Mouse (Mus musculus) testis, adult 2 months (tissue): ENCODE results near the gene Spry1. TPM values are rescaled to one million over a fixed set of nuclear protein-coding genes. Genes with fewer than 3 reads are reported as not detected.

ENCODE experiments used
- H3K27ac ChIP-seq: fragments of 200-500 bp; 2 replicates; pipeline ENCODE4 v1.5.1; 2012; ENCODE audit warnings: low read depth, low read length; ENCODE audit not compliant: control insufficient read depth, insufficient read depth
- H3K27me3 ChIP-seq: fragments of 200-500 bp; 2 replicates; pipeline ENCODE4 v1.6.1; 2012; ENCODE audit warnings: mild to moderate bottlenecking, low read length, moderate library complexity; ENCODE audit not compliant: control insufficient read depth, insufficient read depth
- H3K36me3 ChIP-seq: fragments of 200-500 bp; 2 replicates; pipeline ENCODE4 v1.6.1; 2012; ENCODE audit warnings: mild to moderate bottlenecking, low read length; ENCODE audit not compliant: control insufficient read depth, insufficient read depth
- H3K4me1 ChIP-seq: fragments of 200-500 bp; 2 replicates; pipeline ENCODE4 v1.6.1; 2012; ENCODE audit warnings: low read length; ENCODE audit not compliant: control insufficient read depth, insufficient read depth
- H3K4me3 ChIP-seq: fragments of 200-500 bp; 2 replicates; pipeline ENCODE4 v1.5.1; 2012; ENCODE audit warnings: low read depth, mild to moderate bottlenecking, low read length, moderate library complexity, mixed read lengths; ENCODE audit not compliant: control insufficient read depth
- CTCF ChIP-seq: fragments of 200-500 bp; IDR thresholded peaks from 2 replicates; pipeline ENCODE4 v1.5.1; 2012; ENCODE audit warnings: low read depth, mild to moderate bottlenecking, inconsistent platforms, low read length, moderate library complexity; ENCODE audit not compliant: control insufficient read depth, insufficient read depth, insufficient replicate concordance
- POLR2A ChIP-seq: fragments of 200-500 bp; IDR thresholded peaks from 2 replicates; pipeline ENCODE4 v1.6.1; 2012; ENCODE audit warnings: low read depth, mild to moderate bottlenecking, inconsistent platforms, low read length, moderate library complexity; ENCODE audit not compliant: control insufficient read depth
- polyA plus RNA-seq: library from polyadenylated mRNA; depleted of rRNA; stranded (reverse); fragments of >200 nt; gene quantifications from 2 replicates; pipeline ENCODE4 v1.2.3, GENCODE M21; 2012

Gene Spry1
- polyA plus RNA-seq, 1 experiment: 4.6 TPM

DNA sequence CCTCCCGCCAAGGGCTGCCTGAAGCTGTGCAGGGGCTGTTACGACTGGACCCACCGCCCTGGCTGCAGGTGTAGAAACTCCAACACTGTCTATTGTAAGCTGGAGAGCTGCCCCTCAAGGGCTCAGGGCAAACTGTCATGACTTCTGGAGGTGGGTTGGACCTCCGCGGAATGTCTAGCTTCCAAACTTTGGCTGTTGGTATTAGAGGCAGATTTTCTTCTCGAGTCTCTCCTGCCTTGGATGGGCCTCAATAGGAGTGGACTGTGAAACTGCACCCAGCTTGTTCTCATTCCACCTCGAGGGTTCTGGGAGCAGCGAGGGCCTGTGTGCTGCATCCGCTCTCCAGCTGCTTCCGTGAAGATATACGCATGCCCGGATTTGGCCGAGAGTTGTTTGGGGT, 3.7 kb downstream of the Spry1 start:
- H3K4me3 ChIP-seq: no peak overlapping the region
- H3K36me3 ChIP-seq: no peaks in the 10 kb centered on the region
- H3K4me1 ChIP-seq: peaks cover 12% of the 10 kb centered on the region
- H3K27ac ChIP-seq: no peak overlapping the region
- TF ChIP-seq CTCF (no peak), POLR2A (no peak)
- no peaks in the 10 kb centered on the region for H3K27me3 ChIP-seq

GRCm38 (mm10) chr3:37643903-37644302, 4.2 kb downstream of the Spry1 start:
- H3K36me3 ChIP-seq: no peaks in the 10 kb centered on the region
- no peak overlapping the region for H3K27ac ChIP-seq
- H3K4me3 ChIP-seq: no peak overlapping the region
- no peaks in the 10 kb centered on the region for H3K27me3 ChIP-seq
- peaks cover 14% of the 10 kb centered on the region for H3K4me1 ChIP-seq
- TF ChIP-seq CTCF: no peak
- no peak for TF ChIP-seq POLR2A

DNA sequence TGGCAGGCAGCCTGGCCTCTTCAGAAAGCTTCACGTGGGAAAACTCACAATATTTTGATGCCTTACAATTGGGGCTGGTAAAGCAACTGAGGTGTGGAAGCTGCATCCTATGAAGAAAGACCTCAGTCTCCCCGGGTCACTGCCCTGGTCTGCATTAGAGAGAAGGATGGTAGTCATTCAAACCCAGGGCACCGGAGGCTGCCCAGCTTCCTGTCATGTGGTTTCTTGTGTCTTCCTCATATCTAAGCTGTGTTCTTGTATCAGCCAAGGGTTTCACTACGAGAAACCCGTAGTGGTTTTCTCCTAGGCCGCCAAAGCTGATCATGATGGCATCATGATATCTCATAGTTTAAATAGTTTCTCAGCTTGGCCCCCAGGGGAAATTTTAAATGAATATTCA, 5.3 kb downstream of the Spry1 start:
- H3K36me3 ChIP-seq: no peaks in the 10 kb centered on the region
- H3K27me3 ChIP-seq: no peaks in the 10 kb centered on the region
- TF ChIP-seq POLR2A (no peak), CTCF (no peak)
- no peak overlapping the region for H3K27ac ChIP-seq
- H3K4me3 ChIP-seq: no peak overlapping the region
- peaks cover 11% of the 10 kb centered on the region for H3K4me1 ChIP-seq

DNA sequence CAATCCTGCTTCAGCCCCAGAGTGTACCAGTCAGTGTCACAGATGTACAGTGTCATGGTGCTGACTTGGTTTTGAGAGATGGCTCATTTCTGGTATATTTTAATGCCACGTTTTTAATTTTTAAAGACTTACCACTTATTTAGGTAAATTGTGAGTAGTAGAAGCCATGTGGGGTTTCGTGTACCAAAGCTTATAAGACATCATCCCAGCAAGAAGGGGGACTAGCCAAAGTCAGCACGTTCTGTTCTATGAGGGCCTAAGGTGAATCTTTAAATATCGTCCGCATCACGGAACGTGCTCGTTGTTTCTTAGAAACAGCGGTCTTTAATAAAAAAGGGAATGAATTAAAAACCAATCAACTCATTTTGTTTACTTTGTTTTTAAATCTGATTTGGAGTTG, 6.5 kb downstream of the Spry1 start:
- no peaks in the 10 kb centered on the region for H3K27me3 ChIP-seq
- TF ChIP-seq CTCF (no peak), POLR2A (no peak)
- H3K4me3 ChIP-seq: no peak overlapping the region
- H3K27ac ChIP-seq: no peak overlapping the region
- no peaks in the 10 kb centered on the region for H3K36me3 ChIP-seq
- peaks cover 4% of the 10 kb centered on the region for H3K4me1 ChIP-seq

DNA sequence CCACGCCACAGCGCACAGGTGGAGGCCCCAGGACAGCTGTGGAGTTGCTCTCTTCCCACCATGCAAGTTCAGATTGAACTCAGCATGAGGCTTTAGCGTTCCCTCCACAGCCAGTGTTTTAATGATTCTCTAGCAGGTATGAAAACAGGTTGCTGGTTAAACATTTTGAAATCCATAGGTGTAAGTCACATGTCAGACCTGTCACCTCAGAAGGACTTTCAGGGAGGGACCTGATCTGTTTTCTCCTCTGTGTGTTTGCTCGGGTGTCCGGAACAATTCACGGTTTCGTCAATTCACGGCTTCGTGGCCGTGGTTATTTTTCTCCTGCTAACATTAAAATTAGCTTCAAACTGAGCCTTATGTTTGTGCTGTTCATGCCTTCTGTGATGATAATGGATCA, 7.5 kb downstream of the Spry1 start:
- Histone ChIP-seq H3K36me3 (no peaks in the 10 kb centered on the region), H3K4me1 (peaks cover 4% of the 10 kb centered on the region), H3K4me3 (no peak overlapping the region), H3K27ac (no peak overlapping the region), H3K27me3 (no peaks in the 10 kb centered on the region)
- TF ChIP-seq POLR2A (no peak), CTCF (no peak)

GRCm38 (mm10) chr3:37648244-37648643, 8.5 kb downstream of the Spry1 start:
- H3K27me3 ChIP-seq: no peaks in the 10 kb centered on the region
- no peak for TF ChIP-seq CTCF
- no peak for TF ChIP-seq POLR2A
- H3K4me3 ChIP-seq: peak overlapping the region; percentile 49; the same call in 1 of the 2 replicates
- no peak overlapping the region for H3K27ac ChIP-seq
- H3K4me1 ChIP-seq: peaks cover 4% of the 10 kb centered on the region
- no peaks in the 10 kb centered on the region for H3K36me3 ChIP-seq

- no peak overlapping the region for H3K27ac ChIP-seq
- H3K4me3 ChIP-seq: no peak overlapping the region
- H3K27me3 ChIP-seq: no peaks in the 10 kb centered on the region
- no peak for TF ChIP-seq CTCF
- no peak for TF ChIP-seq POLR2A
- peaks cover 5% of the 10 kb centered on the region for H3K4me1 ChIP-seq
- H3K36me3 ChIP-seq: no peaks in the 10 kb centered on the region
Measured at GRCm38 (mm10) chr3:37649281-37649680, 9.5 kb downstream of the Spry1 start.

DNA sequence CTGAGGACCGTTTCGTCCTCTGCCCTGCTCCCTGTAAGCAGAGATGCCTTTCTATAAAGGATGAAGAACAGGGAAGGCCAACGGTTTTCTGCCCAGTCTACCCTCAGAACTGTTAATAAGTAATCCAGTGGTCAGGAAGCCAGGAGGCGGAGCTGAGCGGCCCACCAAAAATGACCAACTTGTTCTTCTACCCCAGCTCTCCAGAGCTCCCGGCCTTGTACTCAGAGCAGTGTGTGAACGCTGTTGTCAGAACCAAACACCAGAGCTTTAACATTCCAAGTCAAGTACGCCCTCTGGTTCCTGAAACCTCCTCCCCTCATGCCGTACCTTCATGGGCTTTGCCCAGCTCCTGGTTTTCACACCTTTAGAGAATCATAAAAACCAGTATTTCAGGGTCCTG, 12.8 kb downstream of the Spry1 start:
- Histone ChIP-seq H3K36me3 (no peaks in the 10 kb centered on the region), H3K27ac (no peak overlapping the region), H3K4me1 (peaks cover 16% of the 10 kb centered on the region), H3K4me3 (no peak overlapping the region), H3K27me3 (no peaks in the 10 kb centered on the region)
- TF ChIP-seq POLR2A (no peak), CTCF (no peak)
